Mouse (Mus musculus) liver, adult 2 months (tissue): ENCODE measurements around the gene Grb2.

Source experiments
- CTCF ChIP-seq: fragments of 200-500 bp; IDR thresholded peaks from 2 replicates; pipeline ENCODE4 v1.5.1; 2011; ENCODE audit warnings: low read depth, low read length, control low read depth
- POLR2A ChIP-seq: fragments of 200-500 bp; IDR thresholded peaks from 2 replicates; pipeline ENCODE4 v1.6.1; 2011; ENCODE audit warnings: low read length, control low read depth; ENCODE audit not compliant: insufficient read depth; ENCODE audit errors: extremely low read depth

- no peak for TF ChIP-seq CTCF
- no peak for TF ChIP-seq POLR2A
Observed at GRCm38 (mm10) chr11:115640978-115641663, 67.3 kb downstream of the Grb2 start.
